Mouse (Mus musculus) cerebellum, adult 2 months (tissue): ENCODE measurements around the gene Mb21d2.

ENCODE experiments used
- CTCF ChIP-seq: fragments of 200-500 bp; IDR thresholded peaks from 2 replicates; pipeline ENCODE4 v1.5.1; 2011; ENCODE audit warnings: low read depth, mild to moderate bottlenecking, control low read depth, low read length, moderate library complexity, borderline replicate concordance; ENCODE audit not compliant: insufficient read depth
- POLR2A ChIP-seq: fragments of 200-500 bp; IDR thresholded peaks from 2 replicates; pipeline ENCODE4 v1.6.1; 2011; ENCODE audit warnings: low read length, control low read depth, borderline replicate concordance; ENCODE audit not compliant: insufficient read depth

DNA sequence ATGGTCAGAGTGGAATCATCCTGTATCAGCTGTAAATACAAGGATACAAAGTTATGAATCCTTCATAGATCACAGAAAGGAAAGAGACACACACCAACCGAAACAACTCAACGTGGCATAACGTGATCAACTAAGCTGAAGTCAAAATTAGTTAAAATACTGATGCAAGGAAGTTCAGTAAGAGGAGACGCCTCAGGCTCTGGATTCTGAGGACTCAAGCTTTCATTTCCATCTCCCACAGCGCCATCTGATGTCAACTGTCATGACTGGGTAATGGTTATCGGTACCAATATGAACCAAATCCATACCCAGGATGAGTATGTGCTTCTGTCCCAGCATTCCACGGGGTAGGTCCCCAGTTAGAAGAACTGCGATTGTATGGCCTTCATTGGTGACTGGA is 104.7 kb downstream of the Mb21d2 start:
- no peak for TF ChIP-seq CTCF
- TF ChIP-seq POLR2A: no peak
